Mouse (Mus musculus) heart, postnatal 36 days (tissue): ENCODE results near the gene Ift172. TPM values are rescaled to one million over a fixed set of nuclear protein-coding genes. Genes with fewer than 3 reads are reported as not detected.
"Not testable (repeated sequence)": the region's sequence is repeated elsewhere in the genome, so short reads cannot be mapped to it uniquely, and the experiment has no call there.

Experiments
- DNase-seq, 2 experiments: peaks; one replicate each; pipeline ENCODE4 v3.0.0; 2021 to 2022
- intact Hi-C: fragments of 180-260 bp; cut with DNase I; formaldehyde crosslinking; loops from one replicate; pipeline ENCODE4 v1.15.1; 2025
- total RNA-seq, 2 experiments: library from RNA; stranded (reverse); gene quantifications; 2 replicates each; pipeline ENCODE4 v1.2.3; 2021

The Ift172 gene
- total RNA-seq, 2 experiments from 2014 or later, result 36.8 to 43.6 TPM

DNA sequence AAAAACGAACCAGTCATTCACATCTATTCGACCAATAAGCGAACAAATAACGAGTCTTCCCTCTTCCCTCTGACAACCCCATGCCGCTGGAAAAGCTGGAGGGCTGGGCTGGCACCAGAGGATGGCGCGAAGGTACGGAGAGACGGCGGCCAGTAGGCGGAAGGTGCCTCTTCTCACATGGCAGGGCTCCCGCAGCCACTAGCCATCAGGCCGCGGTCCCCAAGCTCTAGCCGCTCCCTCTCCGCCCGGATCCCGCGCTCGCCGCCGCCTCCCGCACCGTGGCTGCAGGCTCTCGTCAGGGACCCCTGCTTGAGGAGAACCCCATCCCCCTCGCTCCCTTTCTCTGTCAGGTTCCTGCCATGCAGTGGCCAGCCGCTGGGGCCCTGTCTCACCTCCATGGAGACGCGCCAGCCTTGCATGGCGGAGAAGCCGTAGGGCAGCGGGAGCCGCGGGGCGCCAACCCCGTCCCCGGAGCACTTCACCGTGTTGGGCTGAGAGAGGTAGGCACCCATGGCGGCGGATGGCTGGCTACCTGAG, 70.9 kb downstream of the Ift172 start:
- intact Hi-C loops, result loop anchor here (2.0 to 5.0 kb wide), 3 partner anchors 17 to 107 kb away; partner anchors contain the start of genes Ift172 and Zfp513
- no peak for DNase-seq

GRCm38 (mm10) chr5:31219474-31219873, 71.4 kb downstream of the Ift172 start:
- intact Hi-C loops, result no loop called here
- DNase-seq, result no peak

GRCm38 (mm10) chr5:31219070-31219469, 71.8 kb downstream of the Ift172 start:
- intact Hi-C loops, result no loop called here
- no peak for DNase-seq

- no peak for DNase-seq
- intact Hi-C loops, result no loop called here
Observed at GRCm38 (mm10) chr5:31218294-31218693, 72.6 kb downstream of the Ift172 start.

- DNase-seq, intact Hi-C loops: not testable (repeated sequence)
Observed at GRCm38 (mm10) chr5:31216554-31216953, 74.4 kb downstream of the Ift172 start.

DNA sequence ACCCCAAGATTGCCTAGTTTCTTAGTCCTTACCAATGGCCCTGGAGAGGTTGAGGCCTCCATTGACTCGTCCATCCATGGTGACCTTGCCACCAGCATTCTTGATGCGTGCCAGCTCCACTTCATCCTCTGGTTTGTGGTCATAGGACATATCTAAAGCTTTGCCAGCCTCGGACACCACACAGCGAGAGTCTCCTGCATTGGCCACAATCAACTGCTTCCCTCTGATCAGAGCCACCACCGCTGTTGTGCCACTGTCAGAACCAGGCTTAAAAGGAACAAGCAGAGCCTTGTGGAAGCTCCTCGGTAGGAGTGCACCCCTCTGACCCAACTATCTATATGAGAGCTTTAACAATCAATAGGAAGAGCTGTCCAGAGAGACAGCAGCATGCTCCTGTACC, 86.5 kb downstream of the Ift172 start:
- intact Hi-C loops, result no loop called here
- no peak for DNase-seq

GRCm38 (mm10) chr5:31203866-31204265, 87.0 kb downstream of the Ift172 start:
- no peak for DNase-seq
- intact Hi-C loops, result loop anchor here (2.0 kb wide), 1 partner anchor 17 kb away; the partner anchor contains the start of gene Ppm1g

Other genes starting within 250 kb of the Ift172 start
- gene Atraid, start 242.8 kb downstream of the Ift172 start, total RNA-seq, result 10 to 100 TPM; 50.5 to 57.3 TPM
- gene Slc5a6, start 242.2 kb downstream of the Ift172 start, total RNA-seq, result 10 to 100 TPM; 11.0 to 12.1 TPM
- 10 to 100 TPM; 14.5 to 15.6 TPM for gene Cad, start 236.3 kb downstream of the Ift172 start, total RNA-seq
- not detected for gene Dnajc5g, start 184.8 kb downstream of the Ift172 start, total RNA-seq
- gene Slc30a3, start 182.9 kb downstream of the Ift172 start, total RNA-seq, result not detected
- 100 to 1,000 TPM; 249 to 297 TPM for gene Trim54, start 174.4 kb downstream of the Ift172 start, total RNA-seq
- gene Ucn, start 152.3 kb downstream of the Ift172 start, total RNA-seq, result not detected
- gene Mpv17, start 136.9 kb downstream of the Ift172 start, total RNA-seq, result 10 to 100 TPM; 50.7 to 52.0 TPM
- 1 to 10 TPM in 1 of 2 experiments, under 1 TPM in 1; 0.68 to 1.6 TPM for gene Gm29609, start 111.2 kb downstream of the Ift172 start, total RNA-seq
- gene Gtf3c2, start 111.0 kb downstream of the Ift172 start, total RNA-seq, result 10 to 100 TPM; 31.0 to 31.4 TPM
- 10 to 100 TPM; 61.8 to 64.6 TPM for gene Snx17, start 97.9 kb downstream of the Ift172 start, total RNA-seq
- 10 to 100 TPM; 49.7 to 55.9 TPM for gene Eif2b4, start 97.7 kb downstream of the Ift172 start, total RNA-seq
- gene Zfp513, start 88.8 kb downstream of the Ift172 start, total RNA-seq, result 10 to 100 TPM in 1 of 2 experiments, 1 to 10 TPM in 1; 7.9 to 10.3 TPM
- 10 to 100 TPM; 50.3 to 58.7 TPM for gene Ppm1g, start 70.4 kb downstream of the Ift172 start, total RNA-seq
- 10 to 100 TPM; 85.4 to 88.1 TPM for gene Nrbp1, start 50.3 kb downstream of the Ift172 start, total RNA-seq
- gene Gm9970, start 49.9 kb downstream of the Ift172 start, total RNA-seq, result not detected
- 1 to 10 TPM; 1.7 to 2.7 TPM for gene Krtcap3, start 39.4 kb downstream of the Ift172 start, total RNA-seq
- 1 to 10 TPM; 1.6 to 3.7 TPM for gene Fndc4, start 5.0 kb upstream of the Ift172 start, total RNA-seq
- gene Gckr, start 6.3 kb upstream of the Ift172 start, total RNA-seq, result not detected
- 10 to 100 TPM; 23.0 to 24.0 TPM for gene Zfp512, start 161.3 kb upstream of the Ift172 start, total RNA-seq
- under 1 TPM in 1 of 2 experiments, not detected in 1; 0.14 TPM for gene 4930548H24Rik, start 194.6 kb upstream of the Ift172 start, total RNA-seq
- 10 to 100 TPM; 24.7 to 26.0 TPM for gene Gpn1, start 203.6 kb upstream of the Ift172 start, total RNA-seq
- 10 to 100 TPM; 19.8 to 22.8 TPM for gene Slc4a1ap, start 235.9 kb upstream of the Ift172 start, total RNA-seq
- gene Supt7l, start 236.7 kb upstream of the Ift172 start, total RNA-seq, result 10 to 100 TPM; 13.5 to 13.6 TPM